13 mouse cellular contexts compared by ENCODE assay signal in genomic region chr7:133911881-133912280, GRCm38 (mm10).
DNase-seq lines count a peak whose midpoint lies in the region.
"Had no signal": no experiment of that assay in that cellular context is flagged by ENCODE, and none has a peak within 500 bp of the region (broad histone marks: within the 10 kb centered on the region; RNA-seq: fewer than 3 reads in every experiment).

No protein-coding gene starts in this region.

- DNase-seq in layer of hippocampus, adult 11-12 months (ENCODE audit: low spot score), result peak; percentile 81
- DNase-seq in layer of hippocampus, postnatal 10 days (ENCODE audit: low spot score in 2 of 2), result no peak
- peak; percentile 52 to 70 for DNase-seq in frontal cortex, adult 2 months (ENCODE audit: extremely low spot score in 1 of 2, low spot score in 1 of 2)
- DNase-seq in layer of hippocampus, adult 9-11 months, result peak; percentile 92
- DNase-seq in left cerebral cortex, postnatal 36 days (ENCODE audit: low spot score in 2 of 2), result peak; percentile 23 to 25
- no peak for DNase-seq in B cell, adult 2 months
- DNase-seq in cerebellum, adult 11 months, result no peak
- no peak for DNase-seq in ovary, postnatal 14 days (ENCODE audit: low spot score)
- DNase-seq: cerebellum, adult 9-11 months; heart, adult 2 months; heart, postnatal 4 days; kidney, postnatal 4 days; thymus, postnatal 14 days had no signal

- intact Hi-C loops in left cerebral cortex, postnatal 36 days (cut with DNase I), result no loop called here

Comparison
In these comparisons a context has a peak if more than half of its experiments do, and no peak if none do; other contexts are left out.
1. DNase-seq: peak in layer of hippocampus, adult 11-12 months (single experiment), frontal cortex, adult 2 months (2 of 2), layer of hippocampus, adult 9-11 months (single experiment) and left cerebral cortex, postnatal 36 days (2 of 2); none in layer of hippocampus, postnatal 10 days (0 of 2), B cell, adult 2 months (0 of 2), cerebellum, adult 11 months (single experiment) and ovary, postnatal 14 days (single experiment).